Mouse (Mus musculus): Measurements from ENCODE around the gene Fhad1. TPM values are rescaled to one million over a fixed set of nuclear protein-coding genes. Genes with fewer than 3 reads are reported as not detected.
A peak's percentile ranks its signal among the peaks of the same experiment; 100 is the strongest.
"Not testable (repeated sequence)": the region's sequence is repeated elsewhere in the genome, so short reads cannot be mapped to it uniquely, and the experiment has no call there.

Gene Fhad1
- total RNA-seq (2021) = under 1 TPM in 1 of 2 experiments, not detected in 1; 0.83 TPM
- long read RNA-seq, experiment 1 = 0 reads
- long read RNA-seq, experiment 2 = 0 reads

- peak; percentile 40 for DNase-seq
These were observed at the start of gene Fhad1 for GRCm38 (mm10) chr4:142014659-142015608. Gene Fhad1, minus strand, starts transcription at chr4:142015082.

- no peak for DNase-seq
These were observed 48.2 kb upstream of the Fhad1 start for GRCm38 (mm10) chr4:142063057-142063534.

DNA sequence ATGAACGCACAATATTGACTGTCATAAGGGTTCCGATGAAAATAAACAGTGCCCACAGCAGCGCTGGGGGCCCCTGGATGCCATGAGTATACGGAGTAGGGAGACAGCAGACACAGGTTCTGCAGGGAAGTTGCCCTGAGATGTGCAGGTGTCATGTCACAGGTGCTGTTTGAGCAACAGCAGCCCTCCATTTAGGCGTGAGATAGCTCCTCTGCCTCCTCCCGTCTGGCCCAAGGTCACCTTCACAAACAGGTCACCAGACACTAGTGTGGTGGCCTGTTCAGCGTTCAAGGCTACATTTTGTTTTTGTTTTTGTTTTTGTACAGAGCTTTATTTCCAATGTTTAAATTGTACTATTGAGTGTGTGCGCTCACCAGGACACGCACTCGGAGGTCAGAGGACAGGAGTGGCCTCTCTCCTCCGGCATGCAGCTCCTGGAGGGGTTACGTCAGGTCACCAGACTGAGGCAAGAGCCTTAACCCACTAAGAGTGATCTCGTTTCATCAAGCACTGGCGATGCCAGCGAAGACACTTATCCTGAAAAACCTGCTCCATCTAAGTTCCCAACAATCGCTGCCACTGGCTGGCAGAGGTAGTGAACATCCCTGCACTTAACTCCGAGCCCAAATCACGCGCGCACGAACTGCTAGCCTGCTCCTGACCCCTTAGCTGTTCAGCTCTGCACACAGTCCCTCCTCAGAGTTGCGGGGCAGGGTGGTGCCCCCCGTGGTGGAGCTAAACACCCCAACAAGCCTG lies 46.8 kb upstream of the Fhad1 start:
- DNase-seq = no peak

DNA sequence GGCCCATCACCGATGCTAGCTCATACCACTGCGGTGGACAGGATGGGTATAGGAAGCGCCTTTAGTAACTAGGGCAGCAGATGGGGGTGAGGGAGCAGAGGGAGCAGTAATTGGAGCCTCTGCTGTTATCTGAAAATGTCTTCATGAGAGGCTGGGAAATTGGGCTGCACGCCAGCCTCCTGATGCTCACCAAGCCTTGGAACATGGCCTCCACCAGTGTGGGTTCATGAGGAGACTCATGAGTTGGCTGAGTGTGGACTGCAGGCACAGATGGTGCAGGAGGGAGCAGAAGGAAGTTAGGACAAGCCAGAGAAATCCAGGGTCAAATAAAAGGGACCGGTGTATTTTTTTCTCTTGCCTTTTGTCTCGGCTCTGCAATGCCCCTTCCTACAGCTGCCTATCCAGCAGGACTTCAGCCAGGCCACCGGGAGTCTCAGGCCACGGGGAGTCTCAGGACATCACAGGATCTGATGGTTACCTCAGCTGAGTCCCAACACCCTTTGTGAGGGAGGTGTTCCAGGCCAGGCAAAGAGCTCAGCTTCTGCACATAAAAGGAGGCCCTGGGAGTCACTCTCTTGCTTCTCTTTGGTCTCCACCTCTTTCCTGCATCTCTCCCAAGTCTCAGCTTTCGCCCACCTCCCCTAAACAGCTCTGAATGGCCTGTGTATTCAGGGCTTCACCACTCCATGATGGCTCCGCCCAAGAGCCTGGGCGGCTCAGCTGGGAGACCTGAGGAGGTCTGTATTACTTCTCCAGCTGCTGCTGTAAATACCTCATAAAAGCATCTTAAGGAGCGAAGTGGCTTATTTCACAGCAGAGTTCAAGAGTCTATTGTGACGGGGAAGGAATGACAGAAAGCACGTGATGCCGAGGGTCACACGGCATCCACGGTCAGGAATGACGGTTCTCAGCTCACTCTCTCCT lies 45.8 kb upstream of the Fhad1 start:
- no peak for DNase-seq

DNA sequence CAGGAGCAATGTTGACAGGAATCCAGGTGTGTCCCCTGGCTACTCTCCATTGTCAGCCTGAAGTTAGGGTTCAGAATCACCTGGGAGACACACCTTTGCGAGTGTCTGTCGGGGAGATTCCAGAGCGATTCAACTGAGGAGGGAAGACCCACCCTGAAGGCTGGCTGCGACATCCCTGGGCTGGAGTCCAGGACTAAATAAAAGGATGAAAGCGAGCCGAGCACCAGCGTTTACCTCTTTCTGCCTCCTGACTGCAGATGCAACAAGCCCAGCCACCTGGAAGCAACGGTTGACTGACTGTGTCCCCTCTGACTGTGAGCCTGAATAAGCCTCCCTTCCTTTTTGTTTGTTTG lies 44.9 kb upstream of the Fhad1 start:
- DNase-seq = no peak

DNA sequence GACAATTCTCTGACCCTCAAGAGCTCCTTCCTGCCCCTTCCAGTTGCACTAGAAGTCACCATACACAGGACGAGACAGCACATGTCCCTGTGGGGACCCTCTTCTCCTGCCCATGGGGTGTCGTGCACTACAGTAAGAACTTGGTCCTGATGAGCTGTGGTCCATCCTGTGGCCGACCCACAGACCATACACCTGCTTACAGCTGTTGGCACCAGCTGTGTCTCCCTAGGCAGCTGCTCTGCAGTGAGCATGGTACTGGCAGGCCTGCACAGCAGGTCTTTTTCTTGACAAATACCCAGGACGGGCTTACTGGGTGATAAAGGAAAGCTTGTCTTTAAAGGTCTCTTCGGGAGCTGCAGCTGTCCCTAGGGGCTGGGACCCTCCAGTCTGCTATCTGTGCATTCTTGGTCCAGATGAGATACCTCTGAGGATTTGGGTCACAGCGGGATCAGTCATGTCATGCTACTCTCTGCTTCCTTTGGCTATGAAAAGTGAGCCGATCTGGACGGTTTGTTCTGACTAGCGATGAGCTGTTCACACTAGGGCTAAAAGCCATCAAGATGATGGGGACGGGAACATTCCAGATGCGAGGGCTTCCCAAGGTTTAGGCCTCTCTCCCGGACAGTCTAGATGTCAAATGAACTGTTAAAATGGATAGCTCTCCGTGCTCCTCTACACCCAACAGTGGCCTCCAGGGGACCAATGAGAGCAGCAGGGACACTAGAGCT lies 44.4 kb upstream of the Fhad1 start:
- DNase-seq = no peak

DNA sequence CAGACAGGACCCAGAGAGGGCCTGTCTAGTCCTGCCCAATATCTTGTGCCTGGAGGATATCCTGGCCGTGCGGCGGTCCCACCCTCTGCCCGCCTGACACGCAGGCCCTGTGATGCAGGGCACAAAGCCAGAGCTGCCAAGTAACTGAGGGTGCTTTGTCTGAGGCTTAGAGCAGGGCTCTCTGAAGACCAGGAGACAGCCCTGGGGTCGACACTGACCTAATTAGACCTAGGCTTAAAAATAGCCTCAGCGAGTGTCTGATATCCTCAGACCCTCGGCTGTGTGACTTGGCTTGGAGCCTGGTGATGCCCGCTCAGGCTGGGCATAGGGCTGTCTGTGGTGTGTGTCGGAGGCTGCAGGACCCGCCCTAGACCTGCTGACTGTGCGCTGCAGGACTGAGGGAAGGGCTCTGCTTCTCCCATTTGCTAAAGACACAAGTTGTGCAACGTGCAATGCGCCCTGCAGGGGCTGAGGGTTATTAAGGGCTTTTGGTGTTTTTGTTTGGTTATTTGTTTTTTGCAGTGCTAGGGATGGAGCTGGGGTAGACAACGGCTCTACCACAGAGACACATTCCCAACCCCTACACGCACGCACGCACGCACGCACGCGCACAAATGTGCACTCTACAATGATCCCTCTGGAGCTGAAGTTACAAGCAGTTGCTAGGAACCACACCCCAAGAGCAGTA lies 42.8 kb upstream of the Fhad1 start:
- DNase-seq = no peak

GRCm38 (mm10) chr4:142055600-142055999 lies 40.7 kb upstream of the Fhad1 start:
- DNase-seq = no peak

GRCm38 (mm10) chr4:142054580-142054979 lies 39.7 kb upstream of the Fhad1 start:
- DNase-seq = no peak

- DNase-seq = peak; percentile 31
These were observed 39.0 kb upstream of the Fhad1 start for GRCm38 (mm10) chr4:142053661-142054448.

DNA sequence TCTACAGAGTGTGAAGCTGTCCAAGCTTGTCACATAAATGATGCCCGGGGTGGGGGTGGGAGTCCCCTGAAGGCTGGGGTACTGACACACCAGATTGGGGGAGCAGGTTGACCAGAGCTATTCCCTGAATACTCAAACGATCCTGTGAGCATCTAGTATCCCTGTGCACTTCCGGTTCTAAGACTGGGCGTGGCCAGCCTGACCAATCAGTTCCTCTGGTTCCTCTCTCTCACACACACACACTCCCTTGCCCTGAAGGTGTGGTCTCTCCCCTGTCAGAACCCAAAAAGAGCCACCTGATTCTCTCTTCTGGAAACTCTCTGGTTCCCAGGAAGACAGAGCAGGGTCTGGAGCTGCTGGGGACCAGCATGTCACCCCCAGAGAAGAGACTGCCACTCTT lies 38.4 kb upstream of the Fhad1 start:
- DNase-seq = no peak

GRCm38 (mm10) chr4:142052391-142053132 lies 37.7 kb upstream of the Fhad1 start:
- no peak for DNase-seq

DNA sequence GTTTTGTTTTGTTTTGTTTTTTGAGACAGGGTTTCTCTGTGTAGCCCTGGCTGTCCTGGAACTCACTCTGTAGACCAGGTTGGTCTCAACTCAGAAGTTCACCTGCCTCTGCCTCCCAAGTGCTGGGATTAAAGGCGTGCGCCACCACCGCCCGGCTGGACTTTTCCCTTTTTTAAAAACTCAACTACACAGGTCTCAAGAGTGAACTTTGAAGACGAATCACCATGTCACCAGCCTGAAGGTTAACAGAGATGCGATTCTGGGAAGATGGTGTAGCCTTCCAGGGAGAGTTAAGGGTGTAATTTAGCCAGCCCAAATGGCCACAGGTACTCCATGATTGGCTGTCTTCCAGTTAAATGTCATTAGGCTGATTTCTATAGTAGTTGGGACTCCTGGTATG lies 37.0 kb upstream of the Fhad1 start:
- not testable (repeated sequence) for DNase-seq

GRCm38 (mm10) chr4:142049963-142050362 lies 35.1 kb upstream of the Fhad1 start:
- no peak for DNase-seq

DNA sequence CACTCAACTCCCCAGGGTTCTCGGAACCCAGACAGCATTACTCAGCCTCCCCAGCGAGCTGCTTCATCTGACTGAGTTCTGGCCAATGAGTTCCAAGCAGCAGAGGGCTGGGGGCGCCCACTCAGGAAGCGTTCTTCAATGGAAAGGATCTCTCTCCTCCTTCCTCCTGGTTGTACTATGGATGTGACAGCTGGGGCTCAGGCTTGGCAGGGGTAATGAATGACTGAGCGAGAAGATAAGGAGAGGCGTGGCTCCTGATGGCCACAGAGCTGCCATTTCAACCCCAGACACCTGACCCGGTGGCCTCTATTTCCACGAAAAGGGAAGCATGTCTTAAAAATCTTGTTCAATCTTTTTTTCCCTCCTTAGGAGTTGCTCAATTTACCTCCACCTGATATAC lies 33.5 kb upstream of the Fhad1 start:
- no peak for DNase-seq

DNA sequence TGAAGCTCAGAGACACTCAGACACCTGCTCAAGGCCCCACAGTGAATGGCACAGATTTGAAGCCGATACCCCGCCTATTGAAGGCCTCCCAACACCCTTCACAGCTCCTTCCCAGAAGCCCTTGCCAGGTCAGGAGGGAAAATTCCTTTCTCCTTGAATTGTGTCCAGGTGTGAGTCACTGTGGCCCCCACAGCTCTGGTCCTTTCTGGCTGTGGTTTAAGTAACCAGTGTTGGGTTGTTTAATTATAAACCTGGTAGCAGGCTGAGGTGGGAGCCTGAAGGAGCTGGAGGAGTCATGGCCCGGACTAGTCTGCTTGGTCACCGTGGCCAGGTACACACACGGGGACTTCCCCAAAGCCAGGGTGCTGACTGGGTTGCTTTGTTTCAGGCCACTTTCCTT lies 32.1 kb upstream of the Fhad1 start:
- DNase-seq = no peak

DNA sequence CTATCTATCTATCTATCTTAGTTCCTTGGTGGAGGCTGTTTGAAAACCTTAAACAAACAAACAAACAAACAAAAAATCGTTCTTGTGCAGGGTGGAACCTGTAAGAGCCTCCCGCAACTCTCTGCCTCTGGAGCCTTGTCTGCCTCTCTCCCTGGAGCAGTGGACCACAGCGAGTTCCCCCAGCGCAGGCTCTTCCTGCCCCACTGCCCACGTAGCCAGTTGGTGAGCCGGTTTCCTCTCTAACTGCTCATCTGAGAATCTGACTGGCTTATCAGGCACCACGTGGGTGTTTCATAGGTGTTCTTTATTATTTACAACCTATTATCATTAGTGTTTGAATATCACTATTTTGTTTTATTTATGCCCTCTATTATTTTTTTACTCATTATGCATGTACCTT lies 31.6 kb upstream of the Fhad1 start:
- DNase-seq = no peak

GRCm38 (mm10) chr4:142045595-142046163 lies 30.8 kb upstream of the Fhad1 start:
- no peak for DNase-seq

DNA sequence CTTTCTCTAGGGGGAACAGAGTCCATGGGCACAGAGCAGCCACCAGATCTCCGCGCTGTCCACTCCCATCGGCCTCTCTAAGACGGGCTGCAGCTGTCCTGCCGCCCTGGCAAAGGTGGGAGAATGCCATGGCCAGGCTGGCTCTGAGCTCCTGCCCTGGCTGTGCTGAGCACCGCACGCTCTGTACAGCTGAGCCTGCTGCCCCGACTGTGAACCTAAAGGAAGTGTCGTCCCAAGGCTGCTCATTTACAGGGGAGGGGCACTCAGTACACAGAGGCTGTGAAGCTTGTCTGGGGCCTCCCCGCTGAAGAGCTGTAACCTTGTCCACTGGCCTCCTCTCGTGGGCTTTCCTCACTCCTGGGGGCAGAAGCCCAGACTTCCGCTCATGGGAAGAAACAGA lies 29.6 kb upstream of the Fhad1 start:
- peak; percentile 35 for DNase-seq

Data from gastrocnemius, postnatal 25 days (tissue).